Mouse (Mus musculus): Measurements from ENCODE around the gene Cers6. TPM values are rescaled to one million over a fixed set of nuclear protein-coding genes. Genes with fewer than 3 reads are reported as not detected.
A peak's percentile ranks its signal among the peaks of the same experiment; 100 is the strongest.

The Cers6 gene
- polyA plus RNA-seq, 1 experiment from 2014 or later: 24.1 TPM

- DNase-seq (ENCODE audit: extremely low spot score, low spot score): no peak
- H3K36me3 ChIP-seq (replicated peaks): peaks cover 7% of the 10 kb centered on the region
- H3K4me3 ChIP-seq: no peak overlapping the region
- WGBS: 92% methylated on average over 10 of the region's 10 CpGs
- 0 out of 2 replicates have a peak, but pooled peaks cover 6% of the 10 kb centered on the region for H3K9me3 ChIP-seq
- no peaks in the 10 kb centered on the region for H3K4me1 ChIP-seq
- H3K27ac ChIP-seq: no peak overlapping the region
- H3K27me3 ChIP-seq (ENCODE audit: poor library complexity, severe bottlenecking): no peaks in the 10 kb centered on the region
Measured at GRCm38 (mm10) chr2:69113829-69114547, 252.7 kb downstream of the Cers6 start.

- peaks cover 7% of the 10 kb centered on the region for H3K36me3 ChIP-seq (replicated peaks)
- no peaks in the 10 kb centered on the region for H3K4me1 ChIP-seq
- no peak overlapping the region for H3K4me3 ChIP-seq
- DNase-seq (ENCODE audit: extremely low spot score, low spot score): no peak
- H3K9me3 ChIP-seq: 0 out of 2 replicates have a peak, but pooled peaks cover 6% of the 10 kb centered on the region
- H3K27me3 ChIP-seq (ENCODE audit: poor library complexity, severe bottlenecking): no peaks in the 10 kb centered on the region
- H3K27ac ChIP-seq: no peak overlapping the region
- WGBS: 93% methylated on average over 3 of the region's 3 CpGs
Measured at GRCm38 (mm10) chr2:69115921-69116320, 254.7 kb downstream of the Cers6 start.

- Histone ChIP-seq H3K27me3 (ENCODE audit: poor library complexity, severe bottlenecking) (no peaks in the 10 kb centered on the region), H3K36me3 (replicated peaks) (peaks cover 7% of the 10 kb centered on the region), H3K9me3 (0 out of 2 replicates have a peak, but pooled peaks cover 6% of the 10 kb centered on the region), H3K4me1 (no peaks in the 10 kb centered on the region), H3K4me3 (no peak overlapping the region), H3K27ac (no peak overlapping the region)
- 86% methylated on average over 4 of the region's 4 CpGs for WGBS
- DNase-seq (ENCODE audit: extremely low spot score, low spot score): no peak
Measured at GRCm38 (mm10) chr2:69116767-69117166, 255.5 kb downstream of the Cers6 start.

- no peaks in the 10 kb centered on the region for H3K4me1 ChIP-seq
- H3K27me3 ChIP-seq (ENCODE audit: poor library complexity, severe bottlenecking): no peaks in the 10 kb centered on the region
- 84% methylated on average over 1 of the region's 1 CpGs for WGBS
Measured at GRCm38 (mm10) chr2:69118994-69119393, 257.8 kb downstream of the Cers6 start.

GRCm38 (mm10) chr2:69119718-69120117, 258.5 kb downstream of the Cers6 start:
- peaks cover 7% of the 10 kb centered on the region for H3K36me3 ChIP-seq (replicated peaks)
- no peaks in the 10 kb centered on the region for H3K27me3 ChIP-seq (ENCODE audit: poor library complexity, severe bottlenecking)
- DNase-seq (ENCODE audit: extremely low spot score, low spot score): no peak
- H3K4me3 ChIP-seq: no peak overlapping the region
- WGBS: 80% methylated on average over 2 of the region's 2 CpGs
- H3K27ac ChIP-seq: no peak overlapping the region
- no peaks in the 10 kb centered on the region for H3K4me1 ChIP-seq
- H3K9me3 ChIP-seq: 0 out of 2 replicates have a peak, but pooled peaks cover 6% of the 10 kb centered on the region

More at GRCm38 (mm10) chr2:69118994-69119393, 257.8 kb downstream of the Cers6 start:
- DNase-seq (ENCODE audit: extremely low spot score, low spot score): no peak
- Histone ChIP-seq H3K36me3 (replicated peaks) (peaks cover 7% of the 10 kb centered on the region), H3K27ac (no peak overlapping the region), H3K4me3 (no peak overlapping the region), H3K9me3 (0 out of 2 replicates have a peak, but pooled peaks cover 6% of the 10 kb centered on the region)

GRCm38 (mm10) chr2:69121681-69122080, 260.4 kb downstream of the Cers6 start:
- Histone ChIP-seq H3K36me3 (replicated peaks) (no peaks in the 10 kb centered on the region), H3K4me1 (peaks cover 6% of the 10 kb centered on the region), H3K9me3 (no peaks in the 10 kb centered on the region), H3K27me3 (ENCODE audit: poor library complexity, severe bottlenecking) (no peaks in the 10 kb centered on the region), H3K4me3 (no peak overlapping the region), H3K27ac (no peak overlapping the region)
- 89% methylated on average over 4 of the region's 4 CpGs for WGBS
- no peak for DNase-seq (ENCODE audit: extremely low spot score, low spot score)

GRCm38 (mm10) chr2:69125425-69125824, 264.2 kb downstream of the Cers6 start:
- Histone ChIP-seq H3K36me3 (replicated peaks) (no peaks in the 10 kb centered on the region), H3K9me3 (no peaks in the 10 kb centered on the region), H3K27ac (no peak overlapping the region), H3K4me3 (no peak overlapping the region), H3K27me3 (ENCODE audit: poor library complexity, severe bottlenecking) (no peaks in the 10 kb centered on the region), H3K4me1 (peaks cover 19% of the 10 kb centered on the region)
- no peak for DNase-seq (ENCODE audit: extremely low spot score, low spot score)
- 76% methylated on average over 3 of the region's 3 CpGs for WGBS

GRCm38 (mm10) chr2:69128321-69128720, 267.1 kb downstream of the Cers6 start:
- Histone ChIP-seq H3K4me1 (peaks cover 24% of the 10 kb centered on the region), H3K27ac (no peak overlapping the region), H3K4me3 (no peak overlapping the region), H3K36me3 (replicated peaks) (no peaks in the 10 kb centered on the region), H3K9me3 (no peaks in the 10 kb centered on the region), H3K27me3 (ENCODE audit: poor library complexity, severe bottlenecking) (no peaks in the 10 kb centered on the region)
- WGBS: 90% methylated on average over 7 of the region's 7 CpGs
- no peak for DNase-seq (ENCODE audit: extremely low spot score, low spot score)

- no peaks in the 10 kb centered on the region for H3K27me3 ChIP-seq (ENCODE audit: poor library complexity, severe bottlenecking)
- H3K9me3 ChIP-seq: no peaks in the 10 kb centered on the region
- DNase-seq (ENCODE audit: extremely low spot score, low spot score): peak; percentile 39
- peaks cover 24% of the 10 kb centered on the region for H3K4me1 ChIP-seq
- H3K36me3 ChIP-seq (replicated peaks): no peaks in the 10 kb centered on the region
- WGBS: 38% methylated on average over 10 of the region's 10 CpGs
- H3K4me3 ChIP-seq: no peak overlapping the region
- peak overlapping the region; percentile 65; the same call in 1 of the 2 replicates for H3K27ac ChIP-seq
Measured at GRCm38 (mm10) chr2:69128921-69129395, 267.7 kb downstream of the Cers6 start.

GRCm38 (mm10) chr2:69129425-69130210, 268.4 kb downstream of the Cers6 start:
- Histone ChIP-seq H3K27ac (no peak overlapping the region), H3K4me3 (no peak overlapping the region), H3K27me3 (ENCODE audit: poor library complexity, severe bottlenecking) (no peaks in the 10 kb centered on the region), H3K36me3 (replicated peaks) (no peaks in the 10 kb centered on the region), H3K4me1 (peaks cover 24% of the 10 kb centered on the region), H3K9me3 (no peaks in the 10 kb centered on the region)
- 79% methylated on average over 7 of the region's 7 CpGs for WGBS
- DNase-seq (ENCODE audit: extremely low spot score, low spot score): no peak

- WGBS: 71% methylated on average over 3 of the region's 3 CpGs
- DNase-seq (ENCODE audit: extremely low spot score, low spot score): no peak
- Histone ChIP-seq H3K9me3 (no peaks in the 10 kb centered on the region), H3K27me3 (ENCODE audit: poor library complexity, severe bottlenecking) (no peaks in the 10 kb centered on the region), H3K36me3 (replicated peaks) (no peaks in the 10 kb centered on the region), H3K4me3 (no peak overlapping the region), H3K27ac (no peak overlapping the region), H3K4me1 (peaks cover 18% of the 10 kb centered on the region)
Measured at GRCm38 (mm10) chr2:69132046-69132445, 270.8 kb downstream of the Cers6 start.

GRCm38 (mm10) chr2:69132488-69133040, 271.3 kb downstream of the Cers6 start:
- Histone ChIP-seq H3K27ac (no peak overlapping the region), H3K36me3 (replicated peaks) (no peaks in the 10 kb centered on the region), H3K4me1 (peaks cover 18% of the 10 kb centered on the region), H3K9me3 (no peaks in the 10 kb centered on the region), H3K4me3 (no peak overlapping the region), H3K27me3 (ENCODE audit: poor library complexity, severe bottlenecking) (no peaks in the 10 kb centered on the region)
- WGBS: 71% methylated on average over 5 of the region's 5 CpGs
- DNase-seq (ENCODE audit: extremely low spot score, low spot score): no peak

Data from forebrain, embryonic 10.5 days (tissue).